Mouse (Mus musculus) brain, adult 2 months (tissue): Measurements from ENCODE around the gene Tbx4.
A peak's percentile ranks its signal among the peaks of the same experiment; 100 is the strongest.

ENCODE experiments used
- DNase-seq: peaks from one replicate; pipeline ENCODE4 v3.0.0; 2011; ENCODE audit warnings: low read depth, low spot score

Gene Tbx4

DNA sequence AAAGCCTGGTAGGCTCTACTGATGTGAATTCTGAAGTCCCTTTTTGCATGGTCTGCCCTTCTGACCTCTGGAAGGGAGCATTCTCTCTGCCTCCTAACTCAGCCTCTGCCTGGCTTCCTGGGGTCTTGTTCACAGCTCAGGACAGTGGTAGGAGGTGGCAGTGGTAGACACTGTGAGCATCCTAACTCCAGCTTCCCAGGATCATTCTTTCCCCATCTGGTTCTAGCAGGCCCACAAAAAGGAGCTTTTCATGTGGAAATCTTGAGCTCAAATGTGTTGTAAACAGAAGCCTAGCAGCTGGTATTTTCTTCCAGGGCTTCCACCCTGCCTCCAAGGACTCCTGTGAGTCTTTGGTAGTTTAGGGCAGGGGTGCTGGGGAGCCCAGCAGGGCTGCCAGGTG lies 14.1 kb downstream of the Tbx4 start:
- no peak for DNase-seq

DNA sequence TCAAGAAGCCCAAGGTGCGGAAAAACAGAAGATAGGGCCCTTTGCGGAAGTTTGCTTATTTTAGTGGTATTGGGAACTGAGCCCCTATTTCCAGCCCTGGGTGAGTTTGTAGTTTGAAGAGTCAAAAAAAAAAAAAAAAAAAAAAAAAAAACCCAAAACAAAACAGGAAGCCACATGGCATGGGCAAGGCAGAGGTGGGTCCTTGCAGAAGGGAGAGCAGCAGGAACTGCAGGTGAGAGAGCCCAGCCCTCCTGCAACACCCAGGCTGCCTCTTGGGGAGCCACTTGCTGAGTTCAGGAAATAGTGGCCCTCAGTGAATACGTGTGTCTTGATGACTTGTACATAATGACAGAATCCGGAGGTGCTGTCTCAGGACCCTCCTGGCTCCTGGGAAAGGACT lies 23.3 kb downstream of the Tbx4 start:
- DNase-seq, result no peak

DNA sequence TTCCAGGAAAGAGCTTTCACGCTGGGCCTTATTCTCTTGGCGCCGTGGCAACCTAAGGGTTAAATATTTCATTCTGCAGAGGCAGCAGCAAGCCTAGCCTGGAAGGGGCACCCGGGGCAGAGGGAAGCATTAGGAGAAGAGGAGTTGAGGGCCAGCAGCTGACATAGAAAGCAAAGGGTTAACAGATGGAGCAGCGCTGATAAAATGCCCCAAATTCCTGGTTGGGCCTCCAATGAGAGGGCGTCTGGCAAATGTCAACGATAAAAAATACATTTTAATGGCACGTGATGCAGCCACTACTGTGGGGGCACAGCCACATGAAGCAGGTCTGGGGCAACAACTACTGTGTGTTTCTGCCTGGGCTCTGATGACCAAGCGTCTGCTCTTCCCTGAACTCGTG lies 23.9 kb downstream of the Tbx4 start:
- no peak for DNase-seq

DNA sequence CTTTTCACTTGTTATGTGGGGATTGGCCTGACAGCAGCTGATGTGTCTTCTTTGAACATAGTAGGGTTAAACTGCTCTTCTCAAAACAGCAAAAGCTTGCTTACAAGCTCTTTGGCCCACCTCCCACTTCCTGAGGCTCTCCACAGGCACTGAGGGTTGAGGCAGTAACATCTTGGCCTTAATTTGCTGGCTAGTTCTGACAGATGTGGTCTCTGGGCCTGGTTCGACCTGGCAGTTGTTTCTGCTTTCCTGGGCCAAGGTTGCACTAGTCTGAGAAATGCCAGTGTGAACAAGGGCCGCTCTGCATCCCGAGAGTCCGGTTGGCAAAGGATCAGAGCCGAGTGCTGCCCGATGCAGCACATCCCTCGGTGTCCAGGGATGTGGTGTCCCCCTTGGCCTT lies 27.3 kb downstream of the Tbx4 start:
- no peak for DNase-seq

DNA sequence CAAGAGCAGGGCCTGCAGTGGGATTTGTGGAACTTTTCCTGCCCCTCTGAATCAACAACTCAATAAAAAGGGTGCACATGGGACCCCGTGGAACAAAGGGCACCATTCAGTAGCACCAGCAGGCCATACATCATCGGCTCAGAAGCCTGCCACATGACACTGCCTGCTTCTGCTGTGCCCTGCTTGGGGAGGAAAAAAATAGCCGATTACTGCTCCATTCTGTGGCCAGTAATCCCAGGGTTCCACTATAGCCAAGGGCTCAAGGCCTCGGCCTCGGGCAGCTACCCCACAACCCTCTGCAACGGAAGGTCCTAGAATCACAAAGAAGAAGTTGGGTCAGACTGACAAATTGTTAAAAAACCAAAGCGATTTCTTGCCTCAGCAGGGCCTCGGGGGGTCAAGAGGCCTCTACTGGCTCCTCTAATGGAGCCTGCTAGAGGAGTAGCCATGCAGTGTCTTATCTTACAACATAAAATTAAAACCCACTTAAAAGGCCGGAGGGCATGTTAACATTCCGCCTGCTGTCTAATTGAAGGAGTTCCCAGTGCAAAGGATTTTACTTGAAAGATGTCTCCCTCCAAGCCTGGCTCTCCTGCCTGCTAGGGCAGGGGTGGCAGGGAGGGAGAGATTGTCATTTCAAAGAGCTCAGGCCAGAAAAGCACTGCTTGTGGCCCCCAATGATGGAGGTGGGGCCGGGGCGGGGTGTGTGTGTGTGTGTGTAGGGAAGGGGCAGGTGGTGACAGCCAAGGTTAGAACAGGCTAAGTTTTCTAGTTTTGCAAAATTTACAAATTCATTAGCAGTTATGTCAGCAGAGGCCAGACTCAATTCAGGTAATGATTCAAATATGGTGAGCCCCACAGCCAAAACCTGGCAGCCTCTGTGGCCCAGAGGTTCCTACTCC lies 31.1 kb downstream of the Tbx4 start:
- DNase-seq, result peak; percentile 66

DNA sequence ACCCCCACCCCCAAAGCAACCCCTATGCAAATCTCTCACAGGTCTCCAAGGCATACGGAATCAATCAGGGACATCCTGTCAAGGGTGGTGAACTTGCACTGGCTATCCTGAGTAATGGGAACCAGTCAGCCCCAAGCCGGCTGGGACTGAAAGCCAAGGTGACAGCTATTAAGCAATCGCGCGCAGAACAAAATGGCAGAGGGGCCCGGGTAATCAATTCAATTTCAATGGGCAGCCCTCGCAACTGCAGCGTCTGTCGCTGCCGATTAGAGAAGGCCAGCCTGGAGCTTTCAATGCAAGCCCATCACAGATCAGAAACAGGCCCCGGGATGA lies 31.7 kb downstream of the Tbx4 start:
- no peak for DNase-seq

DNA sequence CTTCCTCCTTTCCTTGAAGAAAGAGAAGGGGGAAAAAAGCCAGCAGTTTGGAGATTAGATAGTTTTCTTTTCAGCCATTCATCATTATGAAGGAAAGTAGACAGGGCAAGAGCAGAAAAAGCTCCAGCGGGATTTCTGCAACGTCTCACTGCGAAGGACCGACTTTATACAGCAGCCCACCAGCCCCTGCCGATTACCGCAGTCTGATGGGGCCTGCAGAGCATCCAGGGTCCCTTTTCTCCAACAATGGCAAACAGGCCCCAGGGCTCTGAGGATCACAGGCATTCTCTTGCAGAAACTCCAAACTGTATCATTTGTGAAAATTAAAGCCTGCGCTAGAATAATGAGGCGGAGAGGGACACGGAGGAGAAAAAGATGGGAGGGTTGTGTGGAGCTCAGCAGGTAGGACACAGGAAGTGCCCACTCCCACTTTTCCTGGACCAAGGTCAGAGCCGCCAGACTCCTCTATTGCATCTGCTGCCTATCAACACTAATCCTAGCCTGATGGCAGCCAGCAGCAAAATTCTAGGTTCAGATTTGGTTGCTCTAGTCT lies 32.2 kb downstream of the Tbx4 start:
- DNase-seq, result no peak

GRCm38 (mm10) chr11:85925294-85925743 lies 39.1 kb downstream of the Tbx4 start:
- DNase-seq, result peak; percentile 50

DNA sequence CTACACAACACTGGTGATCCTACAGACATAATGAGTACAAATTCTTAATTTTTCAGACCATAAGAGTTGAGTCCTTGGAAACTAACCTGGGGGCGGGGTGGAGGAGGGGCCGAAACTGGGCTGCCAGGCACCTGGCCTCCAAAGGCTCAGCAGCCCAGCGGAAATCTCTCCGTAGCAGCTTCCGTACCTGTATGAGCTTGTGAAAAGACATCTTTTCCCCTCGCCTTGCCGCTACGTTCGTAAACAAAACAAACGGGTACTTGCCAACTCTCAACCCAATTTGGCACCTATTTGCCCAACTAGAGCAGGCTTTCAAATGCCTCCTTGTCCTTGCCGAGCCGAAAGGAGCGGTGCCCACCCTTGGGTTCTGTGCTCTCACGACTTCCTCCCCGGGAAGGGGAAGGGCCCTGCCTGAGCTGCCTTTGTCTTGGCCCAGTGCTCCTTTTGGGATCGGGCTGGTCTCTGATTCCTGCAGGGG lies 40.1 kb downstream of the Tbx4 start:
- no peak for DNase-seq

- DNase-seq, result no peak
Measured at GRCm38 (mm10) chr11:85928106-85928505, 41.9 kb downstream of the Tbx4 start.

DNA sequence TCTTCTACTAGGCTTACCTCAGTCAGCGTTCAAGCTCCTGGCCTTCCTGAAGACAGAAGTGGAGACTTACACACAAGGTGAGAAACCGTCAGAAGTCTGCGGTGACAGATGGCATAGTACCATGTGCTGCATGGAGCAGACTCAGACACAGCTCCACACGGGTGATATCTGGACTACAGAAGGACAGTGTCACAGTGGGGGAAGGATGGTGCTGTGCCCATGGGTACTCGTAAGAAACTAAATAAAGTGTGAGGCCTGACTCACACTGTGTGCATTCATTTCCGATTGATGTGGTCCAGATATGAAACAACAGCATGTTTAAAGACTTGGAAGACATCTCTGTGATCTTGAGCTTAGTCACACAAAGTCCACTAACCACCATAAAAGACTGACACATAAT lies 43.4 kb downstream of the Tbx4 start:
- DNase-seq, result no peak

DNA sequence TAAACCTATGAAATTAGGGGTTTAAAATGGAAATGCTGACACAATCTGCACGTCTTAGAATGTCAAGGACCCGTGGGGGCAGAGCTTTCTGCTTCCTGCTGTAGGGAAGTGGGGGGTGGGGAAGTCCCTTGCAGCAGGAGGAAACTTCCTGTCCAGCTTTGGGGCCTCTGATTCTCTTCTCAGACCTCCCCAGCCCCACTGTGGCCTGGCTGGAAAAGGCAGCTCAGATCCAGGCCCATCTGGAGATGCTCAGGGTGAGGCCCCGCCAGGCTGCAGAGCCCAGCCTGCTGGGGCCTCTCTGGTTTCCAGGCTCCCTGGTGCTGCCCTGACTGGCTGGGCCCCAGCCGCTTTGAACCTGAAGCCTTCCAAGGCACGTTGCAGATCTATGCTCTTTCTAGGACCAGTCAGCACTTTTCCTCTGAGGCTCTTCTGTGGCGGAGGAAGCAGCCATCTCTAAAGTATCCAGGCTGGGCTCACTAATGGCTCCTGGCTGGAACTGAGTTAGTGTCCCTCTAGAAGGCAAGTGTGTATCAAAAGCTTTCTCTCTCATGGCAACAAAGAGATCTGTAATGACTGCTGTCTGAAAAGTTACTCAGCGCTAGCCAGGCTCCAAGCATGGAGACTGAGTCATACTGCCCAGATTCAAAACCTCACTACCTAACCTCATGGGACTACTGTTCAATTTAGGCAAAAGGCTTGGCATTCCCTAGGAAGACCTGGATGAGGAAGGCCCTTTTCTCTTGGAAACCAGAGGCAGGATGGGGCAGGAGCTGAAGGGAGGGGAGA lies 55.8 kb downstream of the Tbx4 start:
- DNase-seq, result no peak

DNA sequence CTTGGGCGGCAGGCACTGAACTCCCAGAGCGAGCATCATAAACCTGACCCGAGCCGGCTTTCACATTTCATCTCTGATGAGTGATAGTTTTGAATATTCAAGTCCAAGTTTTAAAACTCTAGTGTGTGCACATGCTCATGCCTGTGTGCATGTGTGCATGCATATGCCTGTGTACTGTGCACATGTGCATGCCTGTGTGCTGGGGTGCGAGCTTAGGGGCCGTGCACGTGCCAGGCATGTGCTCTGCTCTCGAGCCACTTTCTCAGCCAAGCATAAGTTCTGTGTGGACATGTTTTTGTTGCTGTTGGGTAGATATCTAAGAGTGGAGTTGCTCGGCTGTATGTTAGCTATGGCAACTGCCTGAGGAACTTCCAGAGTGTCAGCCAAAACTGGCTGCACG lies 62.5 kb downstream of the Tbx4 start:
- no peak for DNase-seq

GRCm38 (mm10) chr11:85949749-85950148 lies 63.5 kb downstream of the Tbx4 start:
- no peak for DNase-seq

GRCm38 (mm10) chr11:85952538-85952937 lies 66.3 kb downstream of the Tbx4 start:
- DNase-seq, result no peak

DNA sequence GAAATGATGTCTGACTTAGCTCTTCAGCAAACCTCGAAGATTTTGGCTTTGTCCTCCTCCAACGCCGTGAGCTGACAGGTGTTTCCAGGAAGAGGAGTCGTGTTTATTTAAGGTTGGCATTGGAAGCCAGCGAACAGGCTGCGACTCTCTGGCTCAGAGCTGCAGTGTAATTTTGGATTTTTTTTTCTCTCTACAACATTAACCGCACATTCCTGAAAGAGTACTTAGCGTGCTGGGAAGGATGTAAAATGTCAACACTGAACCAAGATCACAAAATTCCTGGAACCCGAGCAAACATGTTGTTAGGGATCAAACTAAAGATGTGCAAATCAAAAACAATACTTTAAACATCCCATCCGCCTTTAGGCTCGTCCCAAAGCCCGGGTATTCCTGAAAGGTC lies 69.4 kb downstream of the Tbx4 start:
- peak; percentile 8 for DNase-seq

GRCm38 (mm10) chr11:85956422-85956821 lies 70.2 kb downstream of the Tbx4 start:
- no peak for DNase-seq

GRCm38 (mm10) chr11:85956950-85957778 lies 70.9 kb downstream of the Tbx4 start:
- no peak for DNase-seq

DNA sequence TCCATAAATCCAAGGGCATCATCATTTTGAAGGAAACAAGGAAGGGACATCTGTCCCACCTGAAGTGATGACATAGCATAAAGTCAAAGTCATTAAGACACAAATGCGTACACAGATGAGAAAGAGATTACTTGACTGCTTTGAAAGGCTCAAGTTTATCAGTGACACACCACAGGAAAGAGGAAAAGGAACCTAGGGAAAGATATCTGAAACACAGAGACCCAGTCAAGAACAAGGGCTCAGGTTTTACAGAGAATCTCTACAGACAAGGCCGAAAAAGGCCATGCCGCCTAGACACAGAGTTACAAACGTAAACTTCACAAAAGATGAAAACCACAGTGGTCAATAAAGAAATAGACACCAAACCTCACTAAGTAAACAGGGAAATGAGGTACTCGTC lies 73.6 kb downstream of the Tbx4 start:
- no peak for DNase-seq

DNA sequence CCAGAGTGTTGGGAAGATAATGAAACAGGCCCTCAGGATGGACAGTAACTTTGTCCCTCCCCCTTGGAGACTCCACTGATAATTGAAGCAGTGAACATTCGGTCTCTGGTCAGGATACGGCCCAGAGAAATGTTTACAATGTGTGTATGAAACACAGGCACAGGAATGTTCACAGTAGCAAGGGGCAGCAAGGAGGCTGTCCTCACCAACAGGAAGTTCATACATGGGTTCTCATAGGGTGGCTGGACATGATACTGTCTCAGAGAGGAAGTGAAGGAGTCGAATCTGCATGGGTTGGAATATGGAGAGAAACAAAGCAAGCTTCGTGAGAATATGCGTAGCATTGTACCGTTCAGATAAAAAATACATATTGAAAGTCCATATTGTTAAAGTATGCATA lies 74.1 kb downstream of the Tbx4 start:
- DNase-seq, result no peak

DNA sequence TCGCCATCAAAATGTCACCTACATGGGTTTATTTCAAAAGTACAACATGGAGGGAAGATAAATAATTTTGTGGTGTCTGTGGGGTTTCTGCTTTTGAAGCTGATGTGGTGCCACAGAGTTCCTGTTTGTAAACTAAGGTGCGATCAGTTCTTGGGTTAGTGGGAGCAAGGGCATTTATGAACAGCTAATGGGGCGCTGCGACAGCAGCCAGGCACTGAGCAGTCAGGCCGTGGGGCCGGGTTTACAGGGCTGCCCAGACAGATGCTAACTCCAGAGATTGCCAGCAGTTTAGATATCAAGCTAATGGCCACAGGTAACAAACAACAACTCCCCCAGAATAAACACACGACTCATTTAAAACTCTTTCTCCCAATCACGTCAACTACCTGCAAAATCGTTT lies 75.3 kb downstream of the Tbx4 start:
- DNase-seq, result no peak
